Mouse (Mus musculus) lung, adult 2 months (tissue): Measurements from ENCODE around the gene Nfatc4. TPM values are rescaled to one million over a fixed set of nuclear protein-coding genes. Genes with fewer than 3 reads are reported as not detected.

Source experiments
- DNase-seq: peaks from one replicate; pipeline ENCODE4 v3.0.0; 2022
- H3K4me1 ChIP-seq: fragments of 200-500 bp; 2 replicates; pipeline ENCODE4 v1.6.1; 2011; ENCODE audit warnings: low read length; ENCODE audit not compliant: control insufficient read depth, insufficient read depth
- H3K4me3 ChIP-seq: fragments of 200-500 bp; replicated peaks from 2 replicates; pipeline ENCODE3; 2011; ENCODE audit warnings: low read depth, mild to moderate bottlenecking, control low read depth, low read length; ENCODE audit errors: extremely low read depth
- CTCF ChIP-seq: fragments of 200-500 bp; IDR thresholded peaks from 2 replicates; pipeline ENCODE4 v1.5.1; 2011; ENCODE audit warnings: mild to moderate bottlenecking, low read length, control low read depth; ENCODE audit not compliant: insufficient read depth
- POLR2A ChIP-seq: fragments of 200-500 bp; IDR thresholded peaks from 2 replicates; pipeline ENCODE4 v1.6.1; 2011; ENCODE audit warnings: low read depth, mild to moderate bottlenecking, control low read depth, low read length, borderline replicate concordance; ENCODE audit errors: extremely low read depth
- WGBS: fragments of 180-500 bp; shearing (Covaris S2); methylation state at CpG from one replicate; pipeline ENCODE4 v1.1.7; 2018; 5-methylcytosine and 5-hydroxymethylcytosine counted together
- polyA plus RNA-seq: library from polyadenylated mRNA; depleted of rRNA; stranded (reverse); fragments of >200 nt; gene quantifications from 2 replicates; pipeline ENCODE4 v1.2.3, GENCODE M21; 2012

Nfatc4 gene
- polyA plus RNA-seq, 1 experiment = 27.3 TPM

DNA sequence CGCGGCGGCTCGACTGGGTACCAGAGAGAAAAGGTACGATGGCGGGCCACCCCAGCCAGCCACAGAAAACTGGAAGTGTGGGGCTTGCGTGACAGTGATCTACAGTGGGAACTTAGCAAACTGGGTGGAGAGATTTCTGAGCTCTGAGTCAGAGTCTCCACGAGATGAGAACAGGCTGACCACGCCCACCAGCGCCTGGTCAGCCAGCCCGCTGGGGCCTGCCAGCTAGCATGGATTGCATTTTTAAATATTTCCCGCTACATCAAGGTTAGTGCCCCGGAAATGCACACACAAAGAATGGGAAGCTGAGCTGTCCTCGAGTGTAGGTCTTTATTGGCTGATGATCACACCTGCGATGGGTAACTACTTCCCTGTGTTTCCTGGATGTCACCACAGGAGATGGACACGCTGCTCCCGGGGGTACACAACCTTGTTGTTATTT lies 7.6 kb upstream of the Nfatc4 start:
- no peaks in the 10 kb centered on the region for H3K4me1 ChIP-seq
- H3K4me3 ChIP-seq = peak overlapping the region; percentile 55
- TF ChIP-seq CTCF = no peak
- TF ChIP-seq POLR2A = no peak
- peak; percentile 67 for DNase-seq
- 18% methylated on average over 17 of the region's 17 CpGs for WGBS

DNA sequence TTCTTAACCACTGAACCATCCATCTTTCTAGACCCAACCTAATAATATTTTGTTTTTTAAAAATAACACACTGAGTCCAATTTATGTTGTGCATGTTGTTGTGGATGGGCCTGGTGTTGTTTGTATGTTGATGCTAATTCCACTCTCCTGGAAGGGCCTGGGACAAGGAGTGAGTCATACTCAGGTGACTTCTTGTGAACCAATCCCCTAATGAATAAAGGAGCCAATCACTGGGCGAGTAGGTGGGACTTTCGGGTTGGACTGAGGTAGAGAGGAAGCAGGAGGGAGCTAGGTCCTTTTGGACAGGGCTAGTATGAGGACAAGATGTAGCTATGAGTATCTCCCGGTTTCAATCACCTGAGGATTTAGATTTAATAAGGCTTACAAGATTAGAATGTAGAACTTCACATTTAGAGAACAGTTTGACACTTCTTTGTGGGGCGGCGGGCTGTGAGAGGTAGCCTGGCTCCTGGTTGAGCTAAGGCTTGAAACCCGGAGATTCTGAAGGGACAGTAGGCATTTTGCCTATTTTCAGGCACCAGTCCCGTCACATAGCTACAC lies 3.0 kb upstream of the Nfatc4 start:
- H3K4me3 ChIP-seq = no peak overlapping the region
- H3K4me1 ChIP-seq = peaks cover 3% of the 10 kb centered on the region; the same call in 1 of the 2 replicates
- TF ChIP-seq POLR2A (no peak), CTCF (no peak)
- DNase-seq = peak; percentile 0
- WGBS = 85% methylated on average over 7 of the region's 7 CpGs

DNA sequence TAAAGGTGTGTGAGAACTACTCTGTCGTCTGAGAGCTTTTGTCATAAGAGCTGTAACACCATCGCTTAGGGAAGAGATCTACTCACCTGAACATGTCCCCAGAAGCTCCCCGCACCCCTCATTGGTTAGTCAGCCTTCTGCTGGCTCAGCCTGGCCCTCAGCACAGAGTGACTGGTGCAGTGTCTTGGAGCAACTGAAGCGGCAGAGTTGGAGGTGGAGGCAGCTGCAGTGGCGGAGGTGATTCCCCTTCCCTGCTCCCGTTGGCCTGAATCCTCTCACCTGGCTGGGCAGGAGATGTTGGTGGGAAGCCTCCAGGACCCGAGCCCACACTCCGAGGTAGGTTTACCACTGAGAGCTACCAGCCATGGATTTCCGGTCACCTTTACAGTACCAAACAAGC lies 2.4 kb upstream of the Nfatc4 start:
- WGBS = 86% methylated on average over 9 of the region's 9 CpGs
- peak; percentile 0 for DNase-seq
- H3K4me1 ChIP-seq = peaks cover 3% of the 10 kb centered on the region; the same call in 1 of the 2 replicates
- H3K4me3 ChIP-seq = no peak overlapping the region
- no peak for TF ChIP-seq CTCF
- TF ChIP-seq POLR2A = no peak

DNA sequence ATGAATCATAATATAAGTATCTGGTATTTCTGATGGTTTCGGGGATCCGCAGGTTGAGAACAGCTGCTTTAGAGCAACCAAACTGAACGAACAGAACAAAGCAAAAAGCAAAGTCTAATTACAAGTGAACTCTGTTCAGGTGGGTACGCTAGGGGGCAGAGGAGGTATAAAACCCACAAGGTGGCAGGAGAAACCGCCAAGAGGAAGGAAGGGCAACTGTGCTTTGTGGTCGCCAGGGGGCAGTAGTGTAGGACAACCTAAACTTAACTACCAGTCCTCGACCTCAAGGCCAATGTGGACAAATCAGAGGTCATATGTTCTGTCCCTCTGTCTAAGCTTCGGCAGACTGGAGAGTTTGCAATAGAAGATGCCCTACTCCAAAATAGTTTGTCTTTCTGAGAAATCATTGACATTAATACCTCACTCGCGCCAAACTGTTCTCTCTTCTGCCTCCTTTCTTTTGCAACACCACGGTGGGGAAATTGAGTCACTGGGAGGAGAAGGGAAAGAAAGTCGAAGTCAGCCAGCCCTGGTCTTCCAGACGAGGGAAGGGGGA lies 431 bp upstream of the Nfatc4 start:
- 3% methylated on average over 13 of the region's 13 CpGs for WGBS
- H3K4me3 ChIP-seq = peak overlapping the region; percentile 82
- peak; percentile 99 for TF ChIP-seq CTCF
- no peak for TF ChIP-seq POLR2A
- H3K4me1 ChIP-seq = peaks cover 3% of the 10 kb centered on the region; the same call in 1 of the 2 replicates
- DNase-seq = peak; percentile 77

DNA sequence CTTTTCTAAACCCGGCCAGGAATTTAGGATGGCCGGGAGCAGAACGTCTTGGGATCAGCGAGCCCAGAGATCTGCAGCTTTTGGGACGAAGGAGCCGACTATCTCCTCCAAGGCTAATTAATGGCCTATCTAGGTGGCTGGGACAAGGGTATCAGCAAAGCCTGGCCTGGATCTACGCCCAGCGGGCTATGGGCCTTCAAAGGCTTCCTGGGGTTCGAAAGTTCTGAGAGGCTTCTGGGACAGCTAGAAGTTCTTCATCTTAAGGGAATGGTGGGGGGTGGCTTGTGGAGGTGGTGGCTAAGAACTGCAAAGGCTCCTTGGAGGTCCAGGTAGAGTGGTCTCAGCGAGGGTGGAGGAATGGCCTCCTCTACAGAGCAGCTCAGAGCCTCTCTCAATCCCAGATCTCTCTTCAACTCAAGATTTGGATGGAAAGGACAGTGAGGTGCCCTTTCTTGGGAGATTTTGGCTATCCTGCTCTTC lies 1.1 kb downstream of the Nfatc4 start:
- 8% methylated on average over 10 of the region's 10 CpGs for WGBS
- Histone ChIP-seq H3K4me3 (peak overlapping the region; percentile 82), H3K4me1 (peaks cover 3% of the 10 kb centered on the region; the same call in 1 of the 2 replicates)
- DNase-seq = peak; percentile 65
- TF ChIP-seq POLR2A (no peak), CTCF (no peak)

DNA sequence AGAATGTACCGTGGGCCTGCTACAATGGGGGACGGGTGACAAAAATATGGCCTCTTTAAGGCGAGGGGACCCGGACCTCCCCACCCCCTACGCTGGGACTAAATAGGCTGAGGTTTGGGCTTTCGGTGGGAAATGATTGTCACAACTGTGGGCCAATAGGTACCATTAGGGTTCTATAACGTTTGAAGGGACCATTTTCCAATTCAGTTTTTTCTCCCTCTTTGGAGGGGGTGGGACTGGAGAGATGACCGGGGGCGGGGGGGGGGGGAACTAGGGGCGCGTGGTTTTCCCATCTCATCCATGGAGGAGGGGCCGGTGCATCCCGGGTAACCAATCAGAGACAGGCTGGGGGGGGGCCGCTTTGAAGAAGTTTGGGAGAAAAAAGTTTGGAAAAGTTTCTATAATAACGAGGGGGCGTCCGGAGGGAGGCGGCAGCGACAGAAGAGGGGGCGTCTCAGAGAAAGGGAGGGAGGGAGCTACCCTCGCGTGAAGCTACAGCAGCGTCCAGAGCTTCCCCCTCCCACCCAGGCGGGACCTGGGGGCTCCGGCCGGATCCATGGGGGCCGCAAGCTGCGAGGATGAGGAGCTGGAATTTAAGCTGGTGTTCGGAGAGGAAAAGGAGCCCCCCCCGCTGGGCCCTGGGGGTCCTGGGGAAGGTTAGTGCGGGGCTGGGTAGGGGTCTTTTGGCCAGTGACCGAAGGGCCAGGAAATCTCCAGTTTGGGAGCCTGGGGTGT lies 1.7 kb downstream of the Nfatc4 start:
- 5% methylated on average over 32 of the region's 32 CpGs for WGBS
- Histone ChIP-seq H3K4me3 (peak overlapping the region; percentile 82), H3K4me1 (peaks cover 3% of the 10 kb centered on the region; the same call in 1 of the 2 replicates)
- peak; percentile 29 for DNase-seq
- peak; percentile 19; the same call in 1 of the 2 replicates for TF ChIP-seq POLR2A
- TF ChIP-seq CTCF = no peak

DNA sequence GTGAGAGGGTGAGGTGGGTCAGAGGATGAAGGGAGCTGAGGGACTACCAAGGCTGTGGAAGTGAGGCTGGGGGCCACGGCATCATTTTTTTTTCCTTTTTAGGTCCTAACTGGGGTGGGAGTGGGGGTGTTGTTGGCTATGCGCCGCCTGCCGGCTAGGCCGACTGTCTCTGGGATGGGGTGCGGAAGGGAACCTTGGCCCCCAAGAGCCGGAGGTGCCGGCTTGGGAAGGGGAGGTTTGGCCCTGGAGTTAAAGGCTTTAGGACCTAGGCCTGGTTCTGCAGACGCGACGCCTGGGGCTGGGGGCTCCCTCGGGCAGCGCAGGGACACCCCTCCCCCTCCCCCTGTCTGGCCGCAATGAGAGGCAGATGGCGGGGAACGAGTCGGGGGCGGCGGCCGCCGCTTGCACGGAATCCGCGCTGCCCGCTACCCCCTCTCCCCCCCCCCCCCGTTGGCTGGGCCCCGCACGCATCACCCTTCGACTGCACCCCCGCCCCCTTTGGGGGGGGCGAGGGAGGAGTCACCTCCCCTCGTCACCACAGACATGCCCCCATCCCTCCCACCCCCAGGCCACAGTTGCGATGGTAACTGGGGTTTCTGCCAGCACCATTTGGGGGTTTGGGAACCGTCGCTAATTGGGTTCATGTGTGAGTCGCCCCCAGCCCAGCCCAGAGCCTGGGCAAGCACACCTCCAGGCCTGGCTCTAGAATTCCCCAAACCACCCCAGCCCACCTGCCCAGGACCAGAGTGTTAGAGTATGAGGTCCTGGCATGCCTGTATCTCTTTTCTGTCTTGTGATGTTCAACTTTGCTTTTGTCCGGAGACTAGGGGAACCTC lies 2.5 kb downstream of the Nfatc4 start:
- Histone ChIP-seq H3K4me1 (peaks cover 3% of the 10 kb centered on the region; the same call in 1 of the 2 replicates), H3K4me3 (peak overlapping the region; percentile 77)
- WGBS = 6% methylated on average over 25 of the region's 37 CpGs
- TF ChIP-seq POLR2A = no peak
- no peak for TF ChIP-seq CTCF
- no peak for DNase-seq

DNA sequence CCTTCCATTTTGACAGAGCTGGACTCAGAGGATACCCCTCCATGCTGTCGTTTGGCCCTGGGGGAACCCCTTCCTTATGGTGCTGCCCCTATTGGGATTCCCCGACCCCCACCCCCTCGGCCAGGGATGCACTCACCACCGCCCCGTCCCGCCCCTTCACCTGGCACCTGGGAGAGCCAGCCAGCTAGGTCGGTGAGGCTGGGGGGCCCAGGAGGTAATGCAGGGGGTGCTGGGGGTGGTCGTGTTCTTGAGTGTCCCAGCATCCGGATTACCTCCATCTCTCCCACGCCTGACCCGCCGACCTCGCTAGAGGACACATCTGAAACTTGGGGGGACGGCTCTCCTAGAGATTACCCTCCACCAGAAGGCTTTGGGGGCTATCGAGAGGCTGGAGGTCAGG lies 3.2 kb downstream of the Nfatc4 start:
- DNase-seq = no peak
- 37% methylated on average over 15 of the region's 15 CpGs for WGBS
- TF ChIP-seq POLR2A (no peak), CTCF (no peak)
- Histone ChIP-seq H3K4me3 (no peak overlapping the region), H3K4me1 (peaks cover 3% of the 10 kb centered on the region; the same call in 1 of the 2 replicates)
